Mouse (Mus musculus): ENCODE data around the gene Llph.
A peak's percentile ranks its signal among the peaks of the same experiment; 100 is the strongest.
"Not testable (repeated sequence)": the region's sequence is repeated elsewhere in the genome, so short reads cannot be mapped to it uniquely, and the experiment has no call there.

Gene Llph

DNA sequence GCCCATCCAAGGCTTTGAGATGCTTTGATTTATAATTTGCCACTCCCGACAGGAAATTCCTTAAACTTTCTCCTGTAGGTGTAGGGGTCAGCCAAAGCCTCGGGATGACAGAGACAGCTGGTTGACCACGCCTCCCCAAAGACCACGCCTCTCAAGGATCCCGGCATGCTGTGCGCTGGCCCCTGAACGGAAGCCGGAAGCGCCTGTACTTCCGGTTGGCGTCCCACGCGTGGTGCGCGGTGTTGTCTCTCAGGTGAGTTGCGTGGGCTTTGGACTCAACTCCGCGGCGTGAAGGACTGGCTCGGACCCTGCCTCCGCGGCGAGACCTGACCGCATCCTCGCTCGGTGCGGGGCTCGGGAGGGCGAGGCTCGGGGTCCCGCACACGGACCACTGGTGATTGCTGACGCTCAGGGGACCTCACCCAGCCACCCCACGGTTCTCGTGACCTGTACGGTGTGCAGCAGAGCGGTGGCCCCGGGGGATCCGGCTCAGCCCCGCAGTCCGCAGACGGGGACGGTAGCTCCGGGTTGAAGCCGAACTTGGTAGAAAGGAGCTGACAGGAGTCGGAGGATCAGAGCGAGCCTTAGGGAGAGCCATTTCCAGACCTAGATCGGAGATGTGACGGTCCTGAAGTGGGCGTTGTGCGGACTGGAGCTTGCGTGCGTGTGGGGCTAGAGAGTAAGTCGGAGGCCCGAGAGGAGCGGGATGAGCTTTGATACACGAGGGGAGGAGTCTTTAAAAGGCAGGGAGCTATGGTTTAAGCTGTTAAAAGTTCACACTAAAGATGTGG lies at the start of gene Llph:
Llph (plus strand) TSS at position 200 of the 791 bp plus-strand sequence.
- DNase-seq (ENCODE audit: low spot score in 2 of 2), result peak; percentile 67 to 91

DNA sequence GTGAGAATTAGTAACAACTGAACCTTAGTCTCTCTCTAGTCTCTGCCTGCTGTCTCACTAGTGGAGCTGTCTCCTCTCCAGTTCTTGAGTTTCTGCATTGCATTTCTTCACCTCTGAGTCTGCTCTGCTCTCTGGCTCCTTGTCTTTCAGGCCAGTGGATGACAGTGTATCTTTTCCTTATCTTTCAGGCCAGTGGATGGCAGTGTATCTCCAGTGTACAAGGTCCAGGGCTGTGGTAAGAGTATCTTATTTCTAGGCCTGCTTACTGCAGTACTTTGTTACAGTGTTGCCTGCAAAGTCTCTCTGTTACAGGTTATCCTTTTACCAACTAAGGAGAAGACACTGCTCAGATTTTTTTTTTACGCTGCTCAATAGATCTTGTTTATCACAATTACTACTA lies 44.0 kb upstream of the Llph start:
- no peak for DNase-seq (ENCODE audit: low spot score in 2 of 2)

GRCm38 (mm10) chr10:120183342-120183741 lies 43.5 kb upstream of the Llph start:
- no peak for DNase-seq (ENCODE audit: low spot score in 2 of 2)

GRCm38 (mm10) chr10:120188513-120188912 lies 38.4 kb upstream of the Llph start:
- DNase-seq (ENCODE audit: low spot score in 2 of 2), result no peak

GRCm38 (mm10) chr10:120189276-120189675 lies 37.6 kb upstream of the Llph start:
- no peak for DNase-seq (ENCODE audit: low spot score in 2 of 2)

DNA sequence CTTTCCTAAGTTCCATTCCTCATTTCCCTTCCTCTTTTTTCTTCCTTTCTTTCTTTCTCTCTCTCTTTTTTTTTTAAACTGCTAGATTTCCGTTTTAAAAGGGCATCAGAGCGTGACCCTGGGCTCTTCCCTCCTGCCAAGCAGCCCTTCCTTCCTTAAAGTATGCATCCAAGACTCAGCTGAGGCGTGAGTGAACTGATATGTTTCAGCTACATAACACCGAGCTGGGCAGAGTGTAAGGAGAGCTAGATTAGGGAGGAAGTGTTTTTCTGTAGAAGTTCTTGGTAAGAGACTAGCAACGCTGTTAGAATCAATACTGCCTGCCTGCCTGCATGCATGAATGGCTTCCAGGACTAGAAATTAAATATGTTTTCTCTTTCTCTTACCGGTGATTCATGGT lies 37.1 kb upstream of the Llph start:
- no peak for DNase-seq (ENCODE audit: low spot score in 2 of 2)

- peak in 1 of 2 experiments; percentile 23 for DNase-seq (ENCODE audit: low spot score in 2 of 2)
Observed at GRCm38 (mm10) chr10:120191165-120191564, 35.7 kb upstream of the Llph start.

- DNase-seq (ENCODE audit: low spot score in 2 of 2), result no peak
Observed at GRCm38 (mm10) chr10:120192278-120192677, 34.6 kb upstream of the Llph start.

GRCm38 (mm10) chr10:120193255-120193654 lies 33.6 kb upstream of the Llph start:
- DNase-seq (ENCODE audit: low spot score in 2 of 2), result peak in 1 of 2 experiments; percentile 25

GRCm38 (mm10) chr10:120197061-120197835 lies 29.6 kb upstream of the Llph start:
- DNase-seq (ENCODE audit: low spot score in 2 of 2), result no peak

DNA sequence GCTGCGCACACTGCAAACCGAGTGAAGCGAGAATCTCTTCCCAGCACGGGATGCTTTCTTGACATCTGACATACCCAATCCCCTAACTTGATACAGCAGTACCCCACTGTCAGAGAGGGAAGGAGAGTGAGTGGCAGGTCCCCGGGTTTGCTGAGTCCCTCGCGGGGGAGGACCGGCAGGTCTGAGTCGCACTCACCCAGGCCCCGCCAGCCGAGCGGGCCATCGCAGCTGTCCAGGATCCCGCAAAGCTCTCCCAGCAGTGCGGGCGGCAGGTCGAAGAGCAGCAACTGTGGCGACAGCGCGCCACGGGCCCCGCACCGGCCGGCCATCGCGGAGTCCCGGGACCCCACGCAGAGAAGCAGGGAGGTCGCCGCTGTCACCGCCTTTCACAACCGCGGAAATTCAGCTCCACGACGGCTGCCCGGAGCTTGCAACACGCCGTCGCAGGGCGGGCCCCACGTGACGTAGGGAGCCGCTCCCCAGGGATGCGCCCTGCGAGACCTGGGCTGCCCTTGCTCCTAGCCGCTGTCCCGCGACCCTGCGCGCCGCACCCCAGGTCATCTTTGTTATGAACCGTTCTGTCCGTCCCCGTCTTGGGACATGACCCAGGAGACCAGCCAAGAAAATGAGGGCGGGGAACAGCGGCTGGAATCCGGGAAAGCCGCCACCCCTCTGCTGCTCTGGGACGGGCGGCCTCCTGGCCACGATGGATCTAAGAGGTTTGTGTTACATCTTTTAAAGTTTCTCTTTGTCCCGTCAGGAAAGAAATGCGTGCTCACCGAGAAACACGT lies 25.5 kb upstream of the Llph start, which contains the start of gene Tmbim4:
Tmbim4 (plus strand) TSS at position 460 of the 791 bp plus-strand sequence.
- peak; percentile 77 to 84 for DNase-seq (ENCODE audit: low spot score in 2 of 2)

GRCm38 (mm10) chr10:120201961-120202402 lies 24.9 kb upstream of the Llph start, which contains the start of gene Irak3:
Gene Irak3 (minus strand): TSS chr10:120202130.
- peak; percentile 85 to 94 for DNase-seq (ENCODE audit: low spot score in 2 of 2)

GRCm38 (mm10) chr10:120202467-120203250 lies 24.2 kb upstream of the Llph start:
- DNase-seq (ENCODE audit: low spot score in 2 of 2), result peak in 1 of 2 experiments; percentile 41

- no peak for DNase-seq (ENCODE audit: low spot score in 2 of 2)
Observed at GRCm38 (mm10) chr10:120204591-120205210, 22.2 kb upstream of the Llph start.

- no peak for DNase-seq (ENCODE audit: low spot score in 2 of 2)
Observed at GRCm38 (mm10) chr10:120208015-120208414, 18.9 kb upstream of the Llph start.

GRCm38 (mm10) chr10:120208575-120209538 lies 18.0 kb upstream of the Llph start:
- DNase-seq (ENCODE audit: low spot score in 2 of 2), result peak; percentile 72 to 78

GRCm38 (mm10) chr10:120209539-120209925 lies 17.3 kb upstream of the Llph start:
- no peak for DNase-seq (ENCODE audit: low spot score in 2 of 2)

DNA sequence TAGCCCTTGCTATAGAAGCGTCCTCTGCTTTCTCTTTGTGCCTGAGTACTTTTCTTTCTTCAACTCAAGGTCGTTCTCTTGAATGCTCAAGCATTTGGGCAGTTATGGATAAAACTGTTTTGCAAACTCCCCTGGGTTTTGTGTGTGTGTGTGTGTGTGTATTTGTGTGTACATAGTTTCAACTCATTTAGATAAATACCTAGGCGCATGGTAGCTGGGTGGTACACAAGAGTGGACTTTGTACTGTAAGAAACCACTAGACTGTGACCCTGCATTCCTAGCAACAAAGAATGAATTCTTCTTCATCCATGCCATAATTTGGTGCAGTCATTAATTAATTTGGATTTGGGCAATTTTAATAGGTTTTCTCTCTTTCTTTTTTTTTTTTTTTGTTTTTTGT lies 16.8 kb upstream of the Llph start:
- no peak for DNase-seq (ENCODE audit: low spot score in 2 of 2)

- DNase-seq (ENCODE audit: low spot score in 2 of 2), result not testable (repeated sequence)
Observed at GRCm38 (mm10) chr10:120217099-120217498, 9.8 kb upstream of the Llph start.

Measured in spleen, postnatal 10 days (tissue).